Mouse (Mus musculus): ENCODE results near the gene Lpar1. TPM values are rescaled to one million over a fixed set of nuclear protein-coding genes. Genes with fewer than 3 reads are reported as not detected.

Gene Lpar1
- polyA plus RNA-seq, 1 experiment, result 0.09 TPM

DNA sequence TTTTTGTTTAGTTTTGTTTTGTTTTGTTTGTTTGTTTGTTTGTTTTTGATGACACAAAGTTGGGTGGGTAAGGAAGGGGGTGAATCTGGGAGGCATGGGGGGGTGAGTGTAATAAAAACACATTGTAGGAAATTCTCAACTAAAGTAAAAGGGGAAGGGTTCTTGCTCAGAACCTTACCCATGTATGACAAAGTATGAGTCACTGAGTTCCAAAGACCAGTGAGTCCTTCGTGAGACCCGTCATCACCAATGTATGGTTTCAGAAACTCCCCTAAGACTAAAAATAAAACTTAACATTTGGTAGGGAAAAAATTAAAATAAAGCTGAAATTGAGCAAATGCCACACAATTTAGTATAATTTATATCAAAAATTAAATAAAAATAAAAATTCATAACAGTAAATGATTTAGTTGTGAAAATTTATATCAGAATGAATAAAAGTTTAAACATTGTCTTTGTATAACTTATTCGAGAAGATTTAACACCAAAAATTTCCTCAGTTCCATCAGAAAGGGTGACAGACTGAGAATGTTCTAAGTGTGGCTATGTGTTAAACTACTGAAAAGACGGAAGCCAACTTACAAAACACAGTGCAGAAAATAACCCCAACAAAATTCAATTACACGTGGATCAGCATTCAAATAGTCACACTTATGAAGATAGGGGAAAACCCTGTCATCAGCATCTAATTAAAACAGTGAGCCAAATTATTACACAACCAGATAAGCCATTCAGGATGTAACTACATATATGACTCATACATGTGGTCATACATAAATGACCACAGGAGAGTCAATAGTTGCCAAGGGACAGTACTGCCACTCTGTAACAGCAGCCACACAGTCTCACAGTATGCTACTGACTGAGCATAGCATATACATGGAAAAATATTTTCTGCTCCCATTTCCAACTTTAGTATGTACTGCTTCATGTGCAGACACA lies 83.8 kb downstream of the Lpar1 start:
- Histone ChIP-seq H3K4me3 (replicated peaks) (no peak overlapping the region), H3K27me3 (replicated peaks) (no peaks in the 10 kb centered on the region), H3K4me1 (peaks cover 20% of the 10 kb centered on the region), H3K36me3 (replicated peaks; ENCODE audit: low read length) (no peaks in the 10 kb centered on the region), H3K9me3 (peaks cover 10% of the 10 kb centered on the region)
- TF ChIP-seq FLI1 (IDR thresholded peaks at IDR 0.05; ENCODE audit: low read length) (no peak), GATA1 (IDR thresholded peaks at IDR 0.05; ENCODE audit: borderline replicate concordance, low read length) (no peak)

DNA sequence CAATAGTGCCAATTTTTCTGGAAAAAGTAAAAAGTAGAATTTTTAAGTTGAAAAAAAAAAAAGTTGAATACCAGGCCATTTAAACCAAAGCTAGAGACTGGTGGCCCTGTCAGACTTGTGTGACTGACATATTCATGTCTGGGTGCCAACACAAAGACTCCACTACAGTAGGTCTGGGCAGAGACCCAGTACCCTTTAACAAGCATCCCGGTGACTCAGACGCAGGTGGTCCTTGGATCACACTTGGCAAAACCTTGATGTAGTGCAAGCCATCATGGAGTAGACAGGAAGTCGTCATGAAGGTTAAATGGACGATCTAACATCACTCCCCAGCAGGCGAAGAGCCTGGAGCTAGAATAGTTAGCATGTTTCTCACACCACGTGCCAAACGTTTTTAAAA lies 84.7 kb downstream of the Lpar1 start:
- Histone ChIP-seq H3K27me3 (replicated peaks) (no peaks in the 10 kb centered on the region), H3K4me3 (replicated peaks) (no peak overlapping the region), H3K36me3 (replicated peaks; ENCODE audit: low read length) (no peaks in the 10 kb centered on the region), H3K4me1 (peaks cover 29% of the 10 kb centered on the region), H3K9me3 (peaks cover 9% of the 10 kb centered on the region)
- TF ChIP-seq GATA1 (IDR thresholded peaks at IDR 0.05; ENCODE audit: borderline replicate concordance, low read length), result no peak
- no peak for TF ChIP-seq FLI1 (IDR thresholded peaks at IDR 0.05; ENCODE audit: low read length)

DNA sequence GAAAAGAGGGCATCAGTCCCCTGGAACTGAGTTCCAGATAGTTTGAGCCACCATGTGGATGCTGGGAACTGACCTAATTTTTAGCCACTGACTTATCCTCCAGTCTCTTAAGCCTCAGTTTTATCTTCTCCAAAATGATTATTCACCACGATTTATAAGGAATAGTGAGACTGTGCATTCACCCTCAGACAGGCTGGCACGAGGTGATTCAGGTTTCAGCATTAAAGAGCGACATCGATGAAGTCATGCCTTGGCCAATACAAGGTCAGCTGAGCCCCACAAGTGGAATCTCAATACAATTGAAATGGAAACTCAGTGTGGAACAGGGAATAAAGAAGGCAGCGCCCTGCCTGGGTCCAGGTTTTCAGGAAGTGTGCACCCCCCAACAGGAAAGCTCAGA lies 88.1 kb downstream of the Lpar1 start:
- peaks cover 9% of the 10 kb centered on the region for H3K9me3 ChIP-seq
- no peaks in the 10 kb centered on the region for H3K36me3 ChIP-seq (replicated peaks; ENCODE audit: low read length)
- TF ChIP-seq FLI1 (IDR thresholded peaks at IDR 0.05; ENCODE audit: low read length) (no peak), GATA1 (IDR thresholded peaks at IDR 0.05; ENCODE audit: borderline replicate concordance, low read length) (no peak)
- H3K4me1 ChIP-seq, result peaks cover 49% of the 10 kb centered on the region
- H3K27me3 ChIP-seq (replicated peaks), result no peaks in the 10 kb centered on the region
- no peak overlapping the region for H3K4me3 ChIP-seq (replicated peaks)

DNA sequence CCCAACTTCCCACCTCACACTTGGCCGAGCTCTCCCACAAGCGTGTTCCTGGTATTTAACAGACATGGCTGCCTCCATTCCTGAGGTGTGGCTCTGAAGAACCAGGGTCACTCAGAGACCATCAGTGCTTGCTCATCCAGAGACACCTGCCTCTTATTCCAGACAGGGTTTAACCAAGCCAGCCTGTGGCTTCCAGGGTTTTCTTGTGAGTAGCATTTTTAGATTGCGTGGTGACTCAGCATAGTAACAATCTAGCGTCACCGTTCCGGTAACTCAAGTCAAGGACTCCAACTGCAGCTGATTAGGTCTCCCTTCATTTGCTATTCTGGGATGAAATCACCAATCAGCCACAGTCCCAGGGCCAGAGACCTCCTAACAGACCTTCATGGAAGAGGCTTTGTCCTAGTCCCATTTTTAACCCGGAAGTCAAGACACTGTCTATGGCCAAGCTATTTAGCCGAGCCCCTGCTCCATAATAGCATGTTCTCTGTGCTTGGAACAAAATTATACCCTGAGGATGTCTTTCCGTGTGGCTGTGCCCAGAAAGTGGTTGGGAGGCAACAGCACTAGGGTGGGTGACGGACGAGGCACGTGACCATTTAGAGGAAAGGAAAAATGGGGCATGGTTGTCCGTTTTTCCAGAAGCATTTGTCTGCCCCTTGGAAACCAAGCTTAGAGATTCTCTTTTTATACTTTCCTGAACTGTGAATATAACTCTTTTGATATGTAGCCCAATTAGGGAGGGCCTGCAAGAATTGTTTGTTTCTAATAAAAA lies 89.1 kb downstream of the Lpar1 start:
- Histone ChIP-seq H3K27me3 (replicated peaks) (no peaks in the 10 kb centered on the region), H3K4me3 (replicated peaks) (no peak overlapping the region), H3K9me3 (peaks cover 9% of the 10 kb centered on the region), H3K4me1 (peaks cover 49% of the 10 kb centered on the region), H3K36me3 (replicated peaks; ENCODE audit: low read length) (no peaks in the 10 kb centered on the region)
- no peak for TF ChIP-seq GATA1 (IDR thresholded peaks at IDR 0.05; ENCODE audit: borderline replicate concordance, low read length)
- no peak for TF ChIP-seq FLI1 (IDR thresholded peaks at IDR 0.05; ENCODE audit: low read length)

DNA sequence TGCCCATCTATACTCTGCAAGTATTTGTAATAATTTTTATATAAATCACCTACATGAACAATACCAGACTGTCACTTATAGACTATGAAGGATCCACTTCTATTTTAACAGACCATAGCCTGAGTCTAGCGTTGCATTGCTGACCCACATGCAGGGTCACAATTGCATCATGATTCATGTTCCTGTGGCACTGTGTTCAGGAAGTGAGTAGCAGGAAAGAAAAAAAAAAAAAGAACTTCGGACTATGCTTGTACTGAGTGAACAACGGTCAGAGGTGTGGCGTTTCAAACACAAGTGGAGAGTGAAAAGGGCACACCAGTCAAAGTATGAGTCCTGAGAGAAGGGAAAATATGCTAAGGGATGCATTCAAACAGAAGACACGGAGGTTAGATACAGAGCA lies 90.7 kb downstream of the Lpar1 start:
- Histone ChIP-seq H3K27me3 (replicated peaks) (no peaks in the 10 kb centered on the region), H3K9me3 (peaks cover 9% of the 10 kb centered on the region), H3K36me3 (replicated peaks; ENCODE audit: low read length) (no peaks in the 10 kb centered on the region), H3K4me3 (replicated peaks) (peak overlapping the region; percentile 53), H3K4me1 (peaks cover 44% of the 10 kb centered on the region)
- TF ChIP-seq GATA1 (IDR thresholded peaks at IDR 0.05; ENCODE audit: borderline replicate concordance, low read length), result no peak
- TF ChIP-seq FLI1 (IDR thresholded peaks at IDR 0.05; ENCODE audit: low read length), result no peak

DNA sequence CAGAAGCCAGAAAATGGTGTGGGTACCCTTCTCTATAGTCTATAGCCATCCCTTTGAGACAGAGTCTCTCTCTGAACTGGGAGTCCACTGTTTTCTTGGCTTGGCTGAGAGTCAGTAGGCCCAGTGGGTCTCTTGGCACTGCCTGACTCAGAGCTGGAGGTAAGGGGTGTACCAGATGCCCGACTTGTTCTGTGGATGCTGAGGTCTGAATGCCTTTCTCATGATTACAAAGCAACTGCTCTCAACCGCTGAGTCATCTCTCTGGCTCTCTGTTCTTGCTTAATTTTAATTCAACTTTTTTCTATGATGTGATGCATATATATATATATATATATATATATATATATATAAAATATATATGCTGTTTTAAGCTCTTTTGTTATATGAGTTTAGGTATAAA lies 91.1 kb downstream of the Lpar1 start:
- H3K4me1 ChIP-seq, result peaks cover 44% of the 10 kb centered on the region
- peaks cover 9% of the 10 kb centered on the region for H3K9me3 ChIP-seq
- H3K27me3 ChIP-seq (replicated peaks), result no peaks in the 10 kb centered on the region
- no peaks in the 10 kb centered on the region for H3K36me3 ChIP-seq (replicated peaks; ENCODE audit: low read length)
- TF ChIP-seq FLI1 (IDR thresholded peaks at IDR 0.05; ENCODE audit: low read length), result no peak
- TF ChIP-seq GATA1 (IDR thresholded peaks at IDR 0.05; ENCODE audit: borderline replicate concordance, low read length), result no peak
- H3K4me3 ChIP-seq (replicated peaks), result no peak overlapping the region

DNA sequence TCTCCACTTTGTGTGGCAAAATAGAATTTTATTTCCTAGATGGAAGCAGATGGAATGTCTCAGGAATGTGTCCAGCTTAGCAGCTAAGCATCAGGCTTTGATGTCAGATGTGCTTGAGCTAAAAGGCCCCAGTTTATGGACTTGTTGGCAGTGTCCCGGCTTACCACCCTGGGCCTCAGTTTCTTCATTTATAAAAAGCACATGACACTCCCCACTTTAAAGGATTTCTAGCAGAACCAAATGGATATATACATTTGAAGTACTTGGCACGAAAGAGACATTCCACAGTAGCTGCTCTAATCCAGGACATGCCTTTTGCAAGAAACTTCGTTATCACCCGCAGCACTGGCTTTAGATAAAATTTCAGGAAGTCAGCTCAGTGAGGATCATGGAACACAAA lies 100.4 kb downstream of the Lpar1 start:
- Histone ChIP-seq H3K9me3 (peaks cover 4% of the 10 kb centered on the region; the same call in 1 of the 2 replicates), H3K4me1 (peaks cover 9% of the 10 kb centered on the region), H3K27me3 (replicated peaks) (no peaks in the 10 kb centered on the region), H3K36me3 (replicated peaks; ENCODE audit: low read length) (no peaks in the 10 kb centered on the region), H3K4me3 (replicated peaks) (no peak overlapping the region)
- TF ChIP-seq FLI1 (IDR thresholded peaks at IDR 0.05; ENCODE audit: low read length) (no peak), GATA1 (IDR thresholded peaks at IDR 0.05; ENCODE audit: borderline replicate concordance, low read length) (no peak)

DNA sequence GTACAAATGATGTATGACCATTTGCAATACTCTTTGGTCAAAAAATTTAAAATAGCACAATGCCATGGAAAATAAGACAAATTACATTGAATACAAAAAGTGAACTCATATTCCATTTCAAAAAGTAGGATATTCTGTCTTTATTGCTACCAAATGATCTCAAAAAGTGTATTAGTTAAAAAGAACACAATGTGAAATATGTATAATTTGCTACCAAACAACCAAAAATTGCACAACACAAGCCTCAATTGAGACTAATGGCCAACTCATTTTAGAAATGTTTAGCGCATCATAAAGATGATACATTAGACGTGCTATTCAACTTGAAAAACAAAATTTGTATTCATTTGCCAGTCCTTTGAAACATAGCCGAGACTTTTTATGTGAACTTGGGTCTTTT lies 104.9 kb downstream of the Lpar1 start:
- H3K4me1 ChIP-seq, result peaks cover 5% of the 10 kb centered on the region; the same call in 1 of the 2 replicates
- no peaks in the 10 kb centered on the region for H3K27me3 ChIP-seq (replicated peaks)
- H3K4me3 ChIP-seq (replicated peaks), result no peak overlapping the region
- no peak for TF ChIP-seq GATA1 (IDR thresholded peaks at IDR 0.05; ENCODE audit: borderline replicate concordance, low read length)
- TF ChIP-seq FLI1 (IDR thresholded peaks at IDR 0.05; ENCODE audit: low read length), result no peak
- no peaks in the 10 kb centered on the region for H3K36me3 ChIP-seq (replicated peaks; ENCODE audit: low read length)
- no peaks in the 10 kb centered on the region for H3K9me3 ChIP-seq

DNA sequence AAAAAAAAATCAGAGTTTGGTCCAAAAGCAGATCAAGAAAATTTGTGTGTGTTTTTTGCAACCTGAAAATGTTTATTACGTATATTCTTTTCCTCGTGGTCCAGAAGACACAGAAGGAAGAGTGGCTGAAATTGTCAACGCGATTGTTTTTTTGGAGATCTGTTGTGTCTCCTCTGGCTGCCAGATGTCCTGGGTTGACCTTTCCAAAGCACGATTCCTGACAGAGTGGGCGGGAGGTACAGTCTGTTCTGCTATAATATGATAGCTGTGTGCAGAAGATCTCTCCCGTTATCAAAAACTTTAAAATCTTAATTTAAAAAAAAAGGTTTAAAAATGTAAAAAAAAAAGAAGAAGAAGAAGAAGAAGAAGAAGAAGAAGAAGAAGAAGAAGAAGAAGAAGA lies 105.9 kb downstream of the Lpar1 start:
- Histone ChIP-seq H3K27me3 (replicated peaks) (no peaks in the 10 kb centered on the region), H3K4me1 (no peaks in the 10 kb centered on the region), H3K9me3 (no peaks in the 10 kb centered on the region), H3K4me3 (replicated peaks) (no peak overlapping the region), H3K36me3 (replicated peaks; ENCODE audit: low read length) (no peaks in the 10 kb centered on the region)
- TF ChIP-seq GATA1 (IDR thresholded peaks at IDR 0.05; ENCODE audit: borderline replicate concordance, low read length) (no peak), FLI1 (IDR thresholded peaks at IDR 0.05; ENCODE audit: low read length) (no peak)

DNA sequence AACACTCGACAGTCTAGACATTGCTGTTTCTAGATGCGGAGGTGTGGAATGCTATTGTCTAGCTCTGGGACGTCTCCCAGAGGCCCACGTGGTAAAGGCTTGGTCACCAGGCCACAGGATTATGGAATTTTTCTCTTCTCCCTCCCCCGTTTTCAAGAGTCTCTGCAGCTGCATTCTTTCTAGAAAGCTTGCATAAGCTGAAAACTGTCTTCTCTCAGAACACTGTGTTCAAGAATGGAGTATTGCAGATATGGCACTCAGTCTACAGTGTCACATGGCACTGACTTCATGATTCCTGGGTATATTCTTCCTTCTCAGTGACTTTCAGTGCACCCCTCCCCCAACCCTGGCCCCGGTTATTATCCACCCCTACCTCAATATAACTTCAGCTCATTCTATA lies 107.9 kb downstream of the Lpar1 start:
- Histone ChIP-seq H3K9me3 (no peaks in the 10 kb centered on the region), H3K27me3 (replicated peaks) (no peaks in the 10 kb centered on the region), H3K36me3 (replicated peaks; ENCODE audit: low read length) (no peaks in the 10 kb centered on the region), H3K4me1 (peaks cover 11% of the 10 kb centered on the region), H3K4me3 (replicated peaks) (no peak overlapping the region)
- TF ChIP-seq GATA1 (IDR thresholded peaks at IDR 0.05; ENCODE audit: borderline replicate concordance, low read length) (no peak), FLI1 (IDR thresholded peaks at IDR 0.05; ENCODE audit: low read length) (no peak)

Data from megakaryocyte, embryonic 14.5 days (primary cell).